Comparison of ENCODE assay signal across 18 mouse cellular contexts in genomic region chr11:24137891-24138290, GRCm38 (mm10).
"Had no signal": no experiment of that assay in that cellular context is flagged by ENCODE, and none has a peak within 500 bp of the region (broad histone marks: within the 10 kb centered on the region; RNA-seq: fewer than 3 reads in every experiment).

No protein-coding gene starts in this region.

- H3K27me3 ChIP-seq: limb, embryonic 12.5 days; limb, embryonic 15.5 days had no signal

- H3K4me3 ChIP-seq: limb, embryonic 12.5 days; limb, embryonic 15.5 days had no signal

- ATAC-seq: inflammation-experienced regulatory T-cells, adult 6 months; intestine, embryonic 16.5 days had no signal

- DNase-seq: kidney, adult 18-20 months; left cerebral cortex, postnatal 4 days; lung, adult 2 months; lung, postnatal 14 days; lung, postnatal 4 days; midbrain, embryonic 14.5 days; right cerebral cortex, adult 18-20 months; right cerebral cortex, postnatal 14 days; right cerebral cortex, postnatal 4 days; thymus, adult 18-20 months; thymus, postnatal 14 days; thymus, postnatal 4 days had no signal

- H3K4me2 ChIP-seq: limb, embryonic 12.5 days; limb, embryonic 15.5 days; midbrain, embryonic 11.5 days had no signal

- H3K9me3 ChIP-seq: limb, embryonic 12.5 days; limb, embryonic 15.5 days had no signal

- H3K9ac ChIP-seq: limb, embryonic 12.5 days; limb, embryonic 15.5 days had no signal

- H3K27ac ChIP-seq: kidney, postnatal 0 days; limb, embryonic 12.5 days; limb, embryonic 15.5 days had no signal
